26 mouse cellular contexts compared by ENCODE assay signal in the genomic region with DNA sequence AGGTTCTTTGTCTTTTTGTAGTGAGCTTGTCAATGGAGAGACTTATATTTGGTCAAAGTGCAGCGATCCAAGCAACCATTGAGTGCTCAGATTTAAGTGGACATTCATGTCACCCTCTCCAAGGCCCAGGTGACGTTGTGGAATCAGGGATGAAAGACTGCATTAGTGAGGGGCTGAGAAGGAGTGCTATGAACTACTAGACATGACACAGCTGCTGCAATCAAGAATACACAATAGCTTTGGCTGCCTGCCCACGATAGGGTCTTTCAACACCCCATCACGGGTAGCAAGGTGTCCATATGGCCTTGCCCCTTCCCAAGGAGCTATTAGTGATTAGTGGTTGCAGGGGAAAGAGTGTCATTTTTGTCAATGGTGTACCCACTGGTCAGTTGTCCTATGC.
DNase-seq lines count a peak whose midpoint lies in the region; ATAC-seq and TF ChIP-seq lines count a peak whose summit lies in the region.
"Had no signal": no experiment of that assay in that cellular context is flagged by ENCODE, and none has a peak within 500 bp of the region (broad histone marks: within the 10 kb centered on the region; RNA-seq: fewer than 3 reads in every experiment).

No protein-coding gene starts in this region.

- no peak for TF ChIP-seq POLR2A in lung, adult 2 months (IDR thresholded peaks at IDR 0.05; ENCODE audit: borderline replicate concordance, extremely low read depth, low read depth, low read length)

- 36% methylated on average over 4 of the region's 4 CpGs for WGBS in forebrain, embryonic 14.5 days
- WGBS in forebrain, embryonic 12.5 days: 52% methylated on average over 4 of the region's 4 CpGs
- WGBS in lung, embryonic 14.5 days: 24% methylated on average over 4 of the region's 4 CpGs
- 53% methylated on average over 4 of the region's 4 CpGs for WGBS in lung, adult 2 months
- WGBS in forebrain, embryonic 16.5 days: 32% methylated on average over 4 of the region's 4 CpGs
- 70% methylated on average over 4 of the region's 4 CpGs for WGBS in limb, embryonic 13.5 days

- no peaks in the 10 kb centered on the region for H3K4me1 ChIP-seq in forebrain, embryonic 14.5 days (ENCODE audit: control insufficient read depth, insufficient read depth, low read length)
- no peaks in the 10 kb centered on the region for H3K4me1 ChIP-seq in forebrain, embryonic 12.5 days
- H3K4me1 ChIP-seq in lung, embryonic 14.5 days (ENCODE audit: insufficient read depth): peaks cover 17% of the 10 kb centered on the region; the same call in 1 of the 2 replicates
- 0 out of 2 replicates have a peak, but pooled peaks cover 5% of the 10 kb centered on the region for H3K4me1 ChIP-seq in lung, adult 2 months (ENCODE audit: control insufficient read depth, insufficient read depth, low read length)
- peaks cover 5% of the 10 kb centered on the region; the same call in 1 of the 2 replicates for H3K4me1 ChIP-seq in forebrain, embryonic 16.5 days (replicated peaks; ENCODE audit: control insufficient read depth, insufficient read depth, low read length)
- H3K4me1 ChIP-seq in limb, embryonic 13.5 days: peaks cover 36% of the 10 kb centered on the region

- no peak for TF ChIP-seq CTCF in lung, embryonic 14.5 days (IDR thresholded peaks at IDR 0.05; ENCODE audit: low read depth)
- no peak for TF ChIP-seq CTCF in lung, adult 2 months (IDR thresholded peaks at IDR 0.05; ENCODE audit: insufficient read depth, low read length)
- TF ChIP-seq CTCF in layer of hippocampus, adult 2 months (conservative IDR thresholded peaks at IDR 0.05): no peak

- no peak overlapping the region for H3K4me3 ChIP-seq in forebrain, embryonic 14.5 days (ENCODE audit: low read depth, low read length)
- H3K4me3 ChIP-seq in forebrain, embryonic 12.5 days (replicated peaks): no peak overlapping the region
- H3K4me3 ChIP-seq in lung, embryonic 14.5 days (ENCODE audit: low read depth, low read length): no peak overlapping the region
- no peak overlapping the region for H3K4me3 ChIP-seq in lung, adult 2 months (replicated peaks; ENCODE audit: extremely low read depth, low read depth, low read length)
- H3K4me3 ChIP-seq in forebrain, embryonic 16.5 days (replicated peaks; ENCODE audit: low read length): no peak overlapping the region
- H3K4me3 ChIP-seq in limb, embryonic 13.5 days: no peak overlapping the region
- no peak overlapping the region for H3K4me3 ChIP-seq in layer of hippocampus, adult 2 months
- H3K4me3 ChIP-seq: gastrocnemius, adult 2 months; heart, adult 2 months; heart, embryonic 12.5 days had no signal

- no peak overlapping the region for H3K27ac ChIP-seq in forebrain, embryonic 14.5 days (ENCODE audit: low read depth, low read length)
- H3K27ac ChIP-seq in forebrain, embryonic 12.5 days: no peak overlapping the region
- H3K27ac ChIP-seq in lung, embryonic 14.5 days (ENCODE audit: low read depth): peak overlapping the region; percentile 12; the same call in 1 of the 2 replicates
- no peak overlapping the region for H3K27ac ChIP-seq in forebrain, embryonic 16.5 days (ENCODE audit: low read length)
- peak overlapping the region; percentile 12; the same call in 1 of the 2 replicates for H3K27ac ChIP-seq in limb, embryonic 13.5 days
- H3K27ac ChIP-seq in layer of hippocampus, adult 2 months: no peak overlapping the region
- H3K27ac ChIP-seq: gastrocnemius, adult 2 months; heart, adult 2 months; hindbrain, embryonic 14.5 days; liver, embryonic 14.5 days had no signal

- no peaks in the 10 kb centered on the region for H3K9me3 ChIP-seq in forebrain, embryonic 14.5 days (replicated peaks; ENCODE audit: control insufficient read depth, low read length)
- H3K9me3 ChIP-seq in forebrain, embryonic 12.5 days: no peaks in the 10 kb centered on the region
- no peaks in the 10 kb centered on the region for H3K9me3 ChIP-seq in lung, embryonic 14.5 days (ENCODE audit: low read depth, low read length)
- peaks cover 2% of the 10 kb centered on the region; the same call in 1 of the 2 replicates for H3K9me3 ChIP-seq in forebrain, embryonic 16.5 days (ENCODE audit: control insufficient read depth, low read length)
- H3K9me3 ChIP-seq in limb, embryonic 13.5 days: 0 out of 2 replicates have a peak, but pooled peaks cover 7% of the 10 kb centered on the region
- H3K9me3 ChIP-seq: G1E had no signal

- ATAC-seq in forebrain, embryonic 14.5 days: peak; percentile 75
- no peak for ATAC-seq in forebrain, embryonic 12.5 days (ENCODE audit: low FRiP score)
- ATAC-seq in lung, embryonic 14.5 days (ENCODE audit: insufficient read depth): no peak
- ATAC-seq in forebrain, embryonic 16.5 days: peak; percentile 72
- no peak for ATAC-seq in limb, embryonic 13.5 days (ENCODE audit: low FRiP score, low read depth)
- ATAC-seq: intestine, postnatal 0 days; lung, postnatal 0 days had no signal

- no peak overlapping the region for H3K4me2 ChIP-seq in forebrain, embryonic 14.5 days (ENCODE audit: low read length)
- H3K4me2 ChIP-seq in forebrain, embryonic 12.5 days: no peak overlapping the region
- no peak overlapping the region for H3K4me2 ChIP-seq in lung, embryonic 14.5 days
- H3K4me2 ChIP-seq in forebrain, embryonic 16.5 days (ENCODE audit: low read length): no peak overlapping the region
- no peak overlapping the region for H3K4me2 ChIP-seq in limb, embryonic 13.5 days (replicated peaks)
- H3K4me2 ChIP-seq: heart, embryonic 12.5 days; hindbrain, embryonic 14.5 days had no signal

- no peak overlapping the region for H3K9ac ChIP-seq in forebrain, embryonic 14.5 days (ENCODE audit: low read length)
- H3K9ac ChIP-seq in forebrain, embryonic 12.5 days: no peak overlapping the region
- H3K9ac ChIP-seq in lung, embryonic 14.5 days: no peak overlapping the region
- H3K9ac ChIP-seq in forebrain, embryonic 16.5 days (replicated peaks; ENCODE audit: low read depth, low read length): no peak overlapping the region
- no peak overlapping the region for H3K9ac ChIP-seq in limb, embryonic 13.5 days
- H3K9ac ChIP-seq: heart, embryonic 12.5 days; hindbrain, embryonic 14.5 days; liver, embryonic 14.5 days had no signal

- no peaks in the 10 kb centered on the region for H3K36me3 ChIP-seq in forebrain, embryonic 14.5 days (ENCODE audit: control insufficient read depth, insufficient read depth, low read length)
- no peaks in the 10 kb centered on the region for H3K36me3 ChIP-seq in forebrain, embryonic 12.5 days (replicated peaks)
- no peaks in the 10 kb centered on the region for H3K36me3 ChIP-seq in lung, embryonic 14.5 days (ENCODE audit: insufficient read depth)
- H3K36me3 ChIP-seq in forebrain, embryonic 16.5 days (ENCODE audit: control insufficient read depth, insufficient read depth): no peaks in the 10 kb centered on the region
- no peaks in the 10 kb centered on the region for H3K36me3 ChIP-seq in limb, embryonic 13.5 days
- H3K36me3 ChIP-seq: G1E; heart, embryonic 12.5 days had no signal

- DNase-seq in forebrain, embryonic 14.5 days (ENCODE audit: low spot score): peak; percentile 69
- peak; percentile 39 for DNase-seq in lung, embryonic 14.5 days
- DNase-seq in lung, adult 2 months: no peak
- no peak for DNase-seq in layer of hippocampus, adult 2 months (ENCODE audit: low spot score in 2 of 2)
- DNase-seq: adrenal gland, adult 8-10 months; cerebellum, adult 11 months; cerebellum, adult 9-10 months; cerebellum, postnatal 36 days; gastrocnemius, adult 2 months; gastrocnemius, postnatal 36 days; heart, adult 2 months; kidney, postnatal 4 days; layer of hippocampus, postnatal 36 days; liver; midbrain, embryonic 14.5 days; right cerebral cortex, adult 18-20 months; spleen, adult 18-20 months had no signal

- H3K27me3 ChIP-seq in forebrain, embryonic 14.5 days (replicated peaks; ENCODE audit: control insufficient read depth, insufficient read depth, low read length): no peaks in the 10 kb centered on the region
- no peaks in the 10 kb centered on the region for H3K27me3 ChIP-seq in forebrain, embryonic 12.5 days
- H3K27me3 ChIP-seq in lung, embryonic 14.5 days (ENCODE audit: insufficient read depth, low read length): no peaks in the 10 kb centered on the region
- no peaks in the 10 kb centered on the region for H3K27me3 ChIP-seq in forebrain, embryonic 16.5 days (replicated peaks; ENCODE audit: control insufficient read depth, insufficient read depth, low read length)
- H3K27me3 ChIP-seq in limb, embryonic 13.5 days: no peaks in the 10 kb centered on the region
- H3K27me3 ChIP-seq: heart, embryonic 12.5 days had no signal

Comparison
In these comparisons a context has a peak if more than half of its experiments do, and no peak if none do; other contexts are left out.
1. ATAC-seq: peak in forebrain, embryonic 14.5 days (single experiment) and forebrain, embryonic 16.5 days (single experiment); none in forebrain, embryonic 12.5 days (single experiment), lung, embryonic 14.5 days (single experiment) and limb, embryonic 13.5 days (single experiment).
2. DNase-seq: peak in forebrain, embryonic 14.5 days (single experiment) and lung, embryonic 14.5 days (single experiment); none in lung, adult 2 months (single experiment) and layer of hippocampus, adult 2 months (0 of 2).
3. H3K27ac ChIP-seq: peak in lung, embryonic 14.5 days (single experiment) and limb, embryonic 13.5 days (single experiment); none in forebrain, embryonic 14.5 days (single experiment), forebrain, embryonic 12.5 days (single experiment), forebrain, embryonic 16.5 days (single experiment) and layer of hippocampus, adult 2 months (single experiment).